Mouse (Mus musculus) hindbrain, embryonic 11.5 days (tissue): ENCODE measurements at regions not wholly inside any gene's neighbourhood (a gene's known extent, or its start where the extent isn't known, plus 50 kb on each side); places are given as distances from the start of the nearest gene placed in this dataset.

Source experiments
- ATAC-seq: fragments of 200-750 bp; cut with Nextera tagmentation; 2 replicates; pipeline ENCODE4 v1.8.0; 2017; ENCODE audit warnings: mild to moderate bottlenecking, moderate TSS enrichment, moderate library complexity; ENCODE audit not compliant: low FRiP score
- DNase-seq: peaks from one replicate; pipeline ENCODE4 v3.0.0-alpha.2; 2015; ENCODE audit warnings: low spot score
- H3K27ac ChIP-seq: fragments of 300-500 bp; sonication (generic); 2 replicates; pipeline ENCODE4 v1.5.1; 2014; ENCODE audit warnings: mild to moderate bottlenecking, low read depth, low read length
- H3K27me3 ChIP-seq: fragments of 300-500 bp; sonication (generic); 2 replicates; pipeline ENCODE4 v1.6.1; 2014; ENCODE audit warnings: mild to moderate bottlenecking, low read length, moderate library complexity, mixed read lengths; ENCODE audit not compliant: control insufficient read depth, insufficient read depth
- H3K36me3 ChIP-seq: fragments of 300-500 bp; sonication (generic); 2 replicates; pipeline ENCODE4 v1.6.1; 2014; ENCODE audit warnings: mild to moderate bottlenecking, low read length, moderate library complexity, mixed read lengths; ENCODE audit not compliant: control insufficient read depth, insufficient read depth
- H3K4me1 ChIP-seq: fragments of 300-500 bp; sonication (generic); replicated peaks from 2 replicates; pipeline ENCODE4 v1.6.1; 2014; ENCODE audit warnings: low read length, mixed read lengths; ENCODE audit not compliant: control insufficient read depth, insufficient read depth
- H3K4me2 ChIP-seq: fragments of 300-500 bp; sonication (generic); replicated peaks from 2 replicates; pipeline ENCODE4 v1.6.1; 2014; ENCODE audit warnings: mild to moderate bottlenecking, low read depth, low read length
- H3K4me3 ChIP-seq: fragments of 300-500 bp; sonication (generic); 2 replicates; pipeline ENCODE4 v1.5.1; 2014; ENCODE audit warnings: low read depth, low read length
- H3K9ac ChIP-seq: fragments of 300-500 bp; sonication (generic); 2 replicates; pipeline ENCODE4 v1.6.1; 2014; ENCODE audit warnings: low read depth, low read length
- H3K9me3 ChIP-seq: fragments of 300-500 bp; sonication (generic); 2 replicates; pipeline ENCODE4 v1.6.1; 2016; ENCODE audit warnings: low read length; ENCODE audit not compliant: control insufficient read depth
- WGBS: fragments of 180-500 bp; shearing (Covaris S2); extraction: QIAGEN DNeasy Blood & Tissue Kit; methylation state at CpG from one replicate; pipeline ENCODE4 v1.1.7; 2014; 5-methylcytosine and 5-hydroxymethylcytosine counted together

GRCm38 (mm10) chr10:21456991-21457390 lies 79.9 kb downstream of the Aldh8a1 start:
- Histone ChIP-seq H3K36me3 (no peaks in the 10 kb centered on the region), H3K27ac (no peak overlapping the region), H3K9ac (no peak overlapping the region), H3K27me3 (no peaks in the 10 kb centered on the region), H3K4me3 (no peak overlapping the region), H3K4me2 (no peak overlapping the region), H3K4me1 (no peaks in the 10 kb centered on the region), H3K9me3 (no peaks in the 10 kb centered on the region)
- WGBS, result 77% methylated on average over 6 of the region's 6 CpGs
- ATAC-seq (no peak), DNase-seq (no peak)

GRCm38 (mm10) chr10:21458608-21459007 lies 81.5 kb downstream of the Aldh8a1 start:
- H3K4me2 ChIP-seq, result no peak overlapping the region
- H3K4me1 ChIP-seq, result no peaks in the 10 kb centered on the region
- H3K27ac ChIP-seq, result no peak overlapping the region
- ATAC-seq, result no peak
- no peak overlapping the region for H3K4me3 ChIP-seq
- no peaks in the 10 kb centered on the region for H3K27me3 ChIP-seq
- H3K36me3 ChIP-seq, result no peaks in the 10 kb centered on the region
- H3K9me3 ChIP-seq, result no peaks in the 10 kb centered on the region
- no peak for DNase-seq
- no peak overlapping the region for H3K9ac ChIP-seq

GRCm38 (mm10) chr10:21460062-21460461 lies 83.0 kb downstream of the Aldh8a1 start:
- Histone ChIP-seq H3K9ac (no peak overlapping the region), H3K4me2 (no peak overlapping the region), H3K27me3 (no peaks in the 10 kb centered on the region), H3K4me1 (no peaks in the 10 kb centered on the region), H3K27ac (no peak overlapping the region), H3K9me3 (no peaks in the 10 kb centered on the region), H3K36me3 (no peaks in the 10 kb centered on the region), H3K4me3 (no peak overlapping the region)
- ATAC-seq, result no peak
- WGBS, result 70% methylated on average over 2 of the region's 2 CpGs
- no peak for DNase-seq

- Histone ChIP-seq H3K27ac (no peak overlapping the region), H3K36me3 (no peaks in the 10 kb centered on the region), H3K9ac (no peak overlapping the region), H3K4me3 (no peak overlapping the region), H3K4me1 (no peaks in the 10 kb centered on the region), H3K4me2 (no peak overlapping the region), H3K9me3 (no peaks in the 10 kb centered on the region), H3K27me3 (no peaks in the 10 kb centered on the region)
- ATAC-seq, result no peak
- WGBS, result 71% methylated on average over 3 of the region's 3 CpGs
- no peak for DNase-seq
These were observed 85.8 kb downstream of the Aldh8a1 start for GRCm38 (mm10) chr10:21462915-21463314.

GRCm38 (mm10) chr10:21465362-21465761 lies 88.3 kb downstream of the Aldh8a1 start:
- WGBS, result 5% methylated on average over 15 of the region's 15 CpGs
- Histone ChIP-seq H3K4me3 (no peak overlapping the region), H3K9me3 (no peaks in the 10 kb centered on the region), H3K36me3 (no peaks in the 10 kb centered on the region), H3K4me2 (no peak overlapping the region), H3K27me3 (no peaks in the 10 kb centered on the region), H3K9ac (no peak overlapping the region), H3K4me1 (no peaks in the 10 kb centered on the region), H3K27ac (no peak overlapping the region)
- ATAC-seq, result peak; percentile 75
- peak; percentile 91 for DNase-seq

GRCm38 (mm10) chr10:21465806-21466377 lies 88.8 kb downstream of the Aldh8a1 start:
- no peak overlapping the region for H3K4me2 ChIP-seq
- ATAC-seq, result no peak
- H3K27me3 ChIP-seq, result no peaks in the 10 kb centered on the region
- H3K27ac ChIP-seq, result no peak overlapping the region
- WGBS, result 71% methylated on average over 7 of the region's 7 CpGs
- no peaks in the 10 kb centered on the region for H3K36me3 ChIP-seq
- peak; percentile 10 for DNase-seq
- H3K4me3 ChIP-seq, result no peak overlapping the region
- H3K9ac ChIP-seq, result no peak overlapping the region
- H3K4me1 ChIP-seq, result no peaks in the 10 kb centered on the region
- no peaks in the 10 kb centered on the region for H3K9me3 ChIP-seq

GRCm38 (mm10) chr10:21467425-21468085 lies 90.5 kb downstream of the Aldh8a1 start:
- no peaks in the 10 kb centered on the region for H3K4me1 ChIP-seq
- ATAC-seq, result no peak
- no peak overlapping the region for H3K27ac ChIP-seq
- DNase-seq, result no peak
- H3K9me3 ChIP-seq, result no peaks in the 10 kb centered on the region
- no peaks in the 10 kb centered on the region for H3K27me3 ChIP-seq
- WGBS, result 19% methylated on average over 4 of the region's 4 CpGs
- no peak overlapping the region for H3K9ac ChIP-seq
- H3K4me3 ChIP-seq, result no peak overlapping the region
- H3K4me2 ChIP-seq, result no peak overlapping the region
- no peaks in the 10 kb centered on the region for H3K36me3 ChIP-seq

GRCm38 (mm10) chr10:21468421-21468820 lies 91.3 kb downstream of the Aldh8a1 start:
- Histone ChIP-seq H3K4me3 (no peak overlapping the region), H3K36me3 (no peaks in the 10 kb centered on the region), H3K4me2 (no peak overlapping the region), H3K27ac (no peak overlapping the region), H3K27me3 (no peaks in the 10 kb centered on the region), H3K4me1 (no peaks in the 10 kb centered on the region), H3K9ac (no peak overlapping the region), H3K9me3 (no peaks in the 10 kb centered on the region)
- DNase-seq, result no peak
- 80% methylated on average over 10 of the region's 10 CpGs for WGBS
- ATAC-seq, result no peak

- ATAC-seq (no peak), DNase-seq (no peak)
- 39% methylated on average over 1 of the region's 1 CpGs for WGBS
- H3K4me2 ChIP-seq, result no peak overlapping the region
- H3K9me3 ChIP-seq, result no peaks in the 10 kb centered on the region
- no peaks in the 10 kb centered on the region for H3K27me3 ChIP-seq
- H3K36me3 ChIP-seq, result no peaks in the 10 kb centered on the region
- H3K9ac ChIP-seq, result no peak overlapping the region
- H3K4me3 ChIP-seq, result no peak overlapping the region
- H3K4me1 ChIP-seq, result no peaks in the 10 kb centered on the region
- H3K27ac ChIP-seq, result no peak overlapping the region
These were observed 92.9 kb downstream of the Aldh8a1 start for GRCm38 (mm10) chr10:21469961-21470360.
